Mouse (Mus musculus) cerebellum, adult (tissue): Measurements from ENCODE around the gene Far1.

ENCODE experiments used
- ATAC-seq: cut with Nextera tagmentation; 2 replicates; pipeline ENCODE4 v1.9.2; 2017; ENCODE audit warnings: mild to moderate bottlenecking, moderate library complexity, mixed read lengths; ENCODE audit not compliant: insufficient number of reproducible peaks, low FRiP score, low TSS enrichment

Far1 gene

DNA sequence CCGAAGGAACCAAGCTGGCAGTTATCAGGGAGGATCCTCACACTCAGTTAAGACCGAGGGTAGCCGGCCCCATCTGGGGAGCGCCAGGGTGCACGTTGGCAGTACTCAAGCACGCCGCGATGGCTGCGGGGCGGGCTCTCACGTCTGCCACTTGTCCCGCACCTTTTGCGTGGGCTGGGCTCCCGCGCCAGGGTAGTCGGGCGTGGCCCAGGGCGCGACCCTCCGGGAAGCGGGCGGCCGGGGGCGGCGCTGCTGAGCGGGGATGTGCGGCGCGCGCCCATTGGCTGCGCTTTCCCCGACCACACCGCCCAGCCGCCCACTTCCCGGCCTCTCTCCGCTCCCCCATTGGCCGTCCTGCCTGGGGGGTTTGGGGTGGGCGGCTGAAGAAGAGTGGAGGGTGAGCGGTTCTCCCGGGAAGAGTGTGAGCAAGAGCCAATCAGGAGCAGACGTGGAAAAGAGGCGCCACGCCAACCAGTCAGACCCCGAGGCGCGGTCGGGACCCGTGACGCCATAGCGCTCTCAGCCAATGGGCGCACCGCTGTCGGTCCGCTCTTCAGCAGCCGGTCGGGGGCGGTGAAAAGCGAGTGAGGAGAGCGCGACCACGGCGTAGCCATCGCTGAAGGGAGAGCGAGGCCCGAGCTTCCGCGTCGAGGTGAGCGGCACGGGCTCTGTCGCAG, at the start of gene Far1:
Far1 (plus strand) TSS at position 549 of the 677 bp plus-strand sequence.
- peak; percentile 99 for ATAC-seq

DNA sequence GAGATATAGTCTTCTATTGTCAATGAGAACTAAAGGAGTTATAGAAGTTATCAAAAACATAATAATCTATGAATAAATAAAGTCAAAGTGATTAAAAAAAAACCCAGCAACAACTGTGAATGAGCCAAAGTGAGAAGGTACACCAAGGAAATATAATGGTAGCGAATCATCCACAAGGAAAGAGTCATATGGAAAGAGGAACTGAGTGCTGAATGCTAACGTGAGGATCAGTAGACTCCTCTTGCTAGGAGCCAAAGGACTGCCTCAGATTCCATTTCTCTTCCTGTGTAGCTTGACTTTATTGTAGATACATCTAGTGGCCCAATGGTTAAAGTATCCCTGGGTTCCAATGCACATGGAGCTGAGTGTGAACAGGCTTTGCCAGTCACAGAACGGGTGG, 45.3 kb upstream of the Far1 start:
- ATAC-seq: no peak

- no peak for ATAC-seq
These were observed 43.0 kb upstream of the Far1 start for GRCm38 (mm10) chr7:113470671-113471070.

DNA sequence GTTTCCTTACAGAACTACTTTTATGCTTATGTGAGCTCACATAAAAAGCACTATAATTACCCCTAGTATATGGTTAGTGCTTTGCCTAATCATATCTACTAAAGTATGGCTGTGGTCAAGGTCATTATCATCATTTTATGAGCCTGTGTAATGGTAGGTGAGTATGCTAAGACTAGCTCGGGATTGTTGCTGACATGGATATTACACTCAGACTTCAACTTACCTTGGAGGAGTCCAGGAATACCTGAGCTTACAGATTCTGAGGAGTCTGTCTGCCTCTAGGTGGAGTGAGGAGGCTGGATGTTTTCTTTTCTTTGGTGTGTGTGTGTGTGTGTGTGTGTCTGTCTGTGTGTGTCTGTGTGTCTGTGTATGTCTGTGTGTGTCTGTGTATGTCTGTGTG, 42.0 kb upstream of the Far1 start:
- no peak for ATAC-seq

GRCm38 (mm10) chr7:113495792-113496191, 17.8 kb upstream of the Far1 start:
- no peak for ATAC-seq

DNA sequence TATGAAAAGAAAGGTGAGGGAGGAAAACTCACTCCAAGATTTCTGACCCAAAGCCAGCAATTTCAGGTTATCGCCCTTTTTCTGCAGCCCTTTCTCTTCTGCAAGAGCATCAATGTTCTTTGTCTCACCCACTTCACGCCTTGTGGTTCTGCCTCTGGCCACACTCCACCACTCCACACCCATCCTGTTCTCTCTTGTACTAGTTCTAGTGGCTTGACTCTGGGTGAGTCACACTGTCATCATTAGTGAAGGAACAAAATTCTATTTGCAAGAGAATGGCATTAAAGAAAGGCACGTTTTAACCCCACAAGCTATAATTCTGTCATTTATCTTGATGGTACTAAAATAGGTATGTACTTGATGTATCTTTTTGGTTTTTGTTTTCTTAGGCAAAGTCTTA, 15.2 kb upstream of the Far1 start:
- no peak for ATAC-seq

GRCm38 (mm10) chr7:113499821-113500220, 13.8 kb upstream of the Far1 start:
- ATAC-seq: no peak

- no peak for ATAC-seq
These were observed 11.2 kb upstream of the Far1 start for GRCm38 (mm10) chr7:113502453-113502852.

- ATAC-seq: no peak
These were observed 8.6 kb upstream of the Far1 start for GRCm38 (mm10) chr7:113505047-113505446.

DNA sequence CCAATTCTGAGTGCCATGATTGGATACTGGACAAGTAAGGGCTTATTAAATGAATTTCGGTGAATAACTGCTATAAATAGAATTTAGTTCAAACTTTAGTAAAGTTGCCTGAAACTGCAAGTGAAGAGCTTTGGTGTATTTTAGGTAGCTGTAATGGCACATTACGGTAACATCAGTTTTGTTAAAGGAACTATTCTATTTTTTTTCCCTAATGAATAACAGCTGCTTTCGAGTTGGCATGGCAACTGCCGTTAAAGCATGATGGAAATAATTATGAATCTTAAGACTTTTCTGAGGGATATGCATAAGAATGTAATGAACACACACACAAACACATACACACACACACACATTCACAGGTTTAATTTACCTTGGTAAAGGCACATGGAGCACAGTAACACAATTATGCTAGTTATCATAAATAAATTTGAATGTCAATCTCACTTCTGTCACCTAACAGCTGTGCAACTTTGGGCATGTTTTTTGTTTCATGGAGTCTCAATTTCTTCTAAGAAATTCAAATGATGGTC, 8.1 kb upstream of the Far1 start:
- ATAC-seq: no peak

DNA sequence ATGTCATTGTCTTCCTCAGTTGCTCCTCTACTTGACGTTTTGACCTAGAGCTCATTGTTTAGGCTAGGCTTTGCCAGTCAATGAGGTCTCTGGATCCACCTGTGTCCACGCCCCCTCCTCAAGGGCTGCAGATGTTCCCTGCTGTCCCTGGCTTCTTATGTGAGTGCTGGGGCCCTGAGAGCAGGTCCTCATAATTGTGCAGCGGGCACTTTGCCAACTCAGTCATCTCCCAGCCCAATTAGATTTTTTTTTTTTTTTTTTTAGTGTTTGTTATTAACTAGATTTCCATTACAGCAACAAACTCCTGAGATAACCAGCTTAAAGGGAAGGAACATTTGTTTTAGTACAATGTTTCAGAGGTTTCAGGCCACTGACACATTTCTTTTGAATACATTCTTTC, 5.8 kb upstream of the Far1 start:
- no peak for ATAC-seq

DNA sequence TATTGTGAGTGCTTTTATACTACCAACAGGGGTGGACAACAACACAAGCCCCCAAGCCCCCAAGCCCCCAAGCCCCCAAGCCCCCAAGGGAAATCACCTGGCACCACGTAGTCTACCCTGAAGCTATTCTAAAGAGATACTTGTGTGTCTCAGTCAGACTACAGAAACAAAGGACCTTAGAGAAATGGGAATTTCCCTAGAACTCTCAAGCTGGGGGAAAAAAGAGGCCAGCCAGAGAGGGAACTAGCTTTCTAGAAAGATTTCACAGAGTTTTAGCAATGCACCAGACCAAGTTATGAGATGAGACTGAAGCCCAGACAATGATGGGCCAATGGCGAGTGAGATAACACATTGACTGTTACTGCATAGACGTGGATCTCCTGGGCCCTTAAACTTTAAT, 2.2 kb upstream of the Far1 start:
- ATAC-seq: no peak

- no peak for ATAC-seq
These were observed 928 bp upstream of the Far1 start for GRCm38 (mm10) chr7:113512527-113513285.

GRCm38 (mm10) chr7:113513963-113514649, 472 bp downstream of the Far1 start:
- peak; percentile 64 for ATAC-seq

DNA sequence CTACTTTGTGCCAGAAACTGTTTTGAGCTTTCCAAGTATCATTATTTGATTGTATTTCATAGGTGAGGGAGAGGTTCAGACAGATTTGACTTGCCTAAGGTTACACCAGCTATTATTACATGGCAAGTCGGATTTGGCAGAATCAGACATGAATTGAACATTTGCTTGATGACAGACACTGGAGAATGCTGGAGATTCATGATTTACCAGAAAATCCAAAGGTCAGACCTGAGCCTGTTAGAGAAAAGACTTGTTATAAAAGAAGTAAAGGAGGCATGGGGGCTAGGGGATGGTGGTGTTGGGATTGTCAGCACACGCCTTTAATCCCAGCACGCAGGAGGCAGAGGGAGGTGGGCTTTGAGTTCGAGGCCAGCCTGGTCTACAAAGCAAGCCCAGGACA, 2.2 kb downstream of the Far1 start:
- no peak for ATAC-seq

GRCm38 (mm10) chr7:113518419-113518818, 4.8 kb downstream of the Far1 start:
- no peak for ATAC-seq

- ATAC-seq: no peak
These were observed 5.3 kb downstream of the Far1 start for GRCm38 (mm10) chr7:113518961-113519360.

DNA sequence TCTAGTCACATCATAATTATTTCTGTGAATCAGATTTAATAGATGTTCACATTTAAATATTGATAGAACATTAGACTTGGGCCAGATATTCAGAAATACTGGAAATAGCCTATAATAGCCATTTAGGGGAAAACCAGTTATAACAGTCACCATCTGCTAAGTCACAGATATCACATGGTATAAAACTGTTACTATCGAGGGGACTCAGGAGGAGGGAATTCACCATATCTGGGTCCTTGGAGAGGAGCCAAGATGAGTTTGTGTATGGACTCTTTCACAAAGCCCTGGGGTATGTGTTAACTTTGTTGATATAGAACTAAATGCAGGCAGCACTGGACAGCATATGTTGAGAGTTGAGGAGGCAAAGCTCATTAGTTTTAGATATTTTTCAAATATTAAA, 29.5 kb downstream of the Far1 start:
- no peak for ATAC-seq

DNA sequence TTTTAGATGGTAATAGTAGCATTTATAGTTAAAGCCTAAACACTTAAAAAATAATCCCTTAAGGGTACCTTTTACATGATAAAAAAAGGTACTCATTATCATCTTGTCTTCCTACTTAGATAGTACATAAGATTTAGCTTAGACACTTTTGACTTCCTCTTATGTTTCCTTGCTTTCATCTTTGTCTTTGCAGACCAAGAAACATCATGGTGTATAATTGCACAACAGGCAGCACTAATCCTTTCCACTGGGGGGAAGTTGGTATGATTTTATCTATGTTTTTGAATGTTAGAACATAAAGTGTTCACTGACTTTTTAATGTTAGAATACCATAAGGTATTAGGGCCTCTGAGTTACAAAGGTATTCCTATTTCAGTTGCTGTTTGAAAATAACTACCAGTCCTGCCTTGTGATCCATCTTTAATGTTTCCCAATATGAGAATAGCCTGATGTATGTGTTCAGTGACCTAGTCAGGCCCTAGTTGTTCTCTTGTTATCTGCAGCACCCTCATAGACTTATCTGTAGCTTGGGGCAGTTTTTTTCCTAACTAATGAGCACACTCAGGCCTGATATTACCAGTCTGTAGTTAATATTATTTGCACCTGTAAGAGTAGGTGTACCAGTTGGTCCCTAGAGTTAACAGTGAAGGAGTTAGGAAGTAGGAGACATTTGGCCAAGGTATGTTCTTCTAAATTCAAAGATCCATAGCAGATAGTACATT, 38.3 kb downstream of the Far1 start:
- no peak for ATAC-seq

GRCm38 (mm10) chr7:113552508-113552907, 38.9 kb downstream of the Far1 start:
- no peak for ATAC-seq

- no peak for ATAC-seq
These were observed 42.5 kb downstream of the Far1 start for GRCm38 (mm10) chr7:113556138-113556537.
